Mouse (Mus musculus): ENCODE results near the gene Zkscan4. TPM values are rescaled to one million over a fixed set of nuclear protein-coding genes. Genes with fewer than 3 reads are reported as not detected.
"Not testable (repeated sequence)": the region's sequence is repeated elsewhere in the genome, so short reads cannot be mapped to it uniquely, and the experiment has no call there.

The Zkscan4 gene
- polyA plus RNA-seq, 1 experiment from 2014 or later = 5.1 TPM

DNA sequence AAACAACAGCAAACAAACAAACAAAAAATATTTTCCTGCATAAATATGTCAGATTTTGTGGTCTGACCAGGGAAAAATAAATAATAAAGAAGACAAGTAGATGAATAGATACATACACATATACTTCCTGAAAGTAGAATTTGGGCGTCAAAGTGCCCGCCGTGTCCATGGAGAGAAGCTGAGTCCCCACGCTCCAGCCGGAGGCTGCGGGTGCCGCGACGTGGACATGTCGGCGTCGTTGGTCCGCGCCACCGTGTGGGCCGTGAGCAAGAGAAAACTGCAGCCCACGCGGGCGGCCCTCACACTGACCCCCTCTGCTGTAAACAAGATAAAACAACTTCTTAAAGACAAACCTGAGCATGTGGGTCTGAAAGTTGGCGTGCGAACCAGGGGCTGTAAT lies 16.4 kb downstream of the Zkscan4 start, which contains the start of gene AK157302:
TSS of gene AK157302 (plus strand) at position 144 of the 400 bp plus-strand sequence.
- ATAC-seq = no peak
- no peaks in the 10 kb centered on the region for H3K4me1 ChIP-seq (ENCODE audit: insufficient read depth, low read depth, low read length)
- TF ChIP-seq CTCF (IDR thresholded peaks at IDR 0.05) (no peak), EP300 (IDR thresholded peaks at IDR 0.05) (no peak)
- no peaks in the 10 kb centered on the region for H3K36me3 ChIP-seq (ENCODE audit: insufficient read depth, low read length)
- no peak within 1 kb of the TSS for H3K27ac ChIP-seq (ENCODE audit: low read length)
- H3K27me3 ChIP-seq (replicated peaks; ENCODE audit: insufficient read depth, low read length) = no peaks in the 10 kb centered on the region
- 95% methylated on average over 21 of the region's 21 CpGs for WGBS
- H3K4me3 ChIP-seq (ENCODE audit: low read depth, low read length) = no peak within 1 kb of the TSS
- H3K9ac ChIP-seq (replicated peaks; ENCODE audit: low read depth) = no peak within 1 kb of the TSS
- no peak for DNase-seq (ENCODE audit: low spot score)
- H3K9me3 ChIP-seq (ENCODE audit: low read length) = no peaks in the 10 kb centered on the region
- no peak within 1 kb of the TSS for H3K4me2 ChIP-seq (replicated peaks; ENCODE audit: low read depth, low read length)

DNA sequence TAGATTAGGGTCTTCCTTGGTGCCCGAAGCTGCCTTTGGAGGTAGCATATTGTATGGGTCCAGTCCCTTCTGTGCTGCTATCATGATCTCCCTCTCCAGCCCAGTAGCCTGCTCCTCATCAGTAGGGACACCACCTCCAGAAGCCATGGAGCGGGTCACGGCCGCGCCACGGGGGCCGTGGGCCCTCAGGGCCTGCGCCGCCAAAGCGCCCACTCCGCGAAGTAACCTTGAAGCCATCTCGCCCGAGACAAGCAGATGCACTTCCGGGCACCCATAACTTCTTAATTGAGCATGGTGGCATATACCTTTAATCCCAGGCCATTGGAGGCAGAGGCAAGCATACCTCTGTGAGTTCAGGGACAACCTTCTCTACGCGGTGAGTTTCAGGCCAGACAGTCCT lies 22.5 kb downstream of the Zkscan4 start, which contains the start of gene Gm11273:
TSS of gene Gm11273 (minus strand) at position 237 of the 400 bp plus-strand sequence.
- not testable (repeated sequence) for H3K4me1 ChIP-seq (ENCODE audit: insufficient read depth, low read depth, low read length); DNase-seq (ENCODE audit: low spot score); H3K4me3 ChIP-seq (ENCODE audit: low read depth, low read length); H3K27ac ChIP-seq (ENCODE audit: low read length); ATAC-seq; H3K9me3 ChIP-seq (ENCODE audit: low read length); H3K4me2 ChIP-seq (replicated peaks; ENCODE audit: low read depth, low read length); H3K27me3 ChIP-seq (replicated peaks; ENCODE audit: insufficient read depth, low read length); H3K9ac ChIP-seq (replicated peaks; ENCODE audit: low read depth); H3K36me3 ChIP-seq (ENCODE audit: insufficient read depth, low read length)
- WGBS = 91% methylated on average over 17 of the region's 17 CpGs

DNA sequence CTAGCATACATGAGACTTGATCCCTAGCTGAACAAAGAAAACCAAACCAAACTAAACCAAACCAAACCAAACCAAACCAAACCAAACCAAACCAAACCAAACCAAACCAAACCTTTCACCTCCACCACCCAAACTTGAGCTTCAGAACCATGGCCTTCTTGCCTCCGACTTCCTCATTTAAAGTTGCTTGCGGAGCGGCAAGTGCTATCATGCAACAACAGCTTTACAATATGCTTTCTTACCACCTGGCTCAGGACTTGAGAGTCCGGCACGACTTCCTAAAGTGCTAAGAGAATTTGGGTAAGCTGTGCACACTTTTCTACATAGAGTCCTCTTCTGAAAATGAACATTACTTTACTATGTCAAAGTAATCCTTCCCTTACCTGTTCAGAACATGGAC lies 23.6 kb downstream of the Zkscan4 start:
- Histone ChIP-seq H3K9ac (replicated peaks; ENCODE audit: low read depth) (no peak overlapping the region), H3K27ac (ENCODE audit: low read length) (no peak overlapping the region), H3K4me1 (ENCODE audit: insufficient read depth, low read depth, low read length) (no peaks in the 10 kb centered on the region), H3K36me3 (ENCODE audit: insufficient read depth, low read length) (no peaks in the 10 kb centered on the region), H3K9me3 (ENCODE audit: low read length) (no peaks in the 10 kb centered on the region), H3K27me3 (replicated peaks; ENCODE audit: insufficient read depth, low read length) (no peaks in the 10 kb centered on the region), H3K4me2 (replicated peaks; ENCODE audit: low read depth, low read length) (no peak overlapping the region), H3K4me3 (ENCODE audit: low read depth, low read length) (no peak overlapping the region)
- WGBS = 82% methylated on average over 5 of the region's 5 CpGs
- TF ChIP-seq CTCF (IDR thresholded peaks at IDR 0.05) (no peak), EP300 (IDR thresholded peaks at IDR 0.05) (no peak)
- DNase-seq (ENCODE audit: low spot score) (no peak), ATAC-seq (no peak)

DNA sequence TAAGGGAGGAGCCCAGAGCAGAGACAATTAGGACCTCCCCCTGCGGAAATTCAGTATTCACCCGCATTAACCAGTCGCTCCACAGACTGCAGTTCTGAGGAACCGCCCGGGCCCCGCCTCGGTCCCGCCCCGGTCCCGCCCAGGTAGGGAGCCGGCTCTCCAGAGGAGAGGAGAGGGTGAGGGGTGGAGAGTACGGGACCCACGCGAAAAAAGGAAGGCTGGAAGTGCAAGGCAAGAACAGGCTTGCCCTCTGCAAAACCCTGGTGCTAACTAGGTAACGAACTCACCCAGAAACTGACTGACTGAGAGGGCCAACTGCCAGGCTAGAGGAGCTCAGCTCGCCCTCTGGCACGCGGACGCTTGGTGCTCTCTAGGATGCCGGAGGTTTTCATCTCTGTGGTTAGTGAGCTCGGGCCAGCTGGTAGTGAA lies 27.5 kb downstream of the Zkscan4 start:
- Histone ChIP-seq H3K27ac (ENCODE audit: low read length) (peak overlapping the region; percentile 60), H3K27me3 (replicated peaks; ENCODE audit: insufficient read depth, low read length) (no peaks in the 10 kb centered on the region), H3K4me3 (ENCODE audit: low read depth, low read length) (peak overlapping the region; percentile 52), H3K36me3 (ENCODE audit: insufficient read depth, low read length) (no peaks in the 10 kb centered on the region), H3K4me2 (replicated peaks; ENCODE audit: low read depth, low read length) (peak overlapping the region; percentile 36), H3K9me3 (ENCODE audit: low read length) (no peaks in the 10 kb centered on the region), H3K4me1 (ENCODE audit: insufficient read depth, low read depth, low read length) (no peaks in the 10 kb centered on the region), H3K9ac (replicated peaks; ENCODE audit: low read depth) (peak overlapping the region; percentile 9; the same call in 1 of the 2 replicates)
- no peak for TF ChIP-seq CTCF (IDR thresholded peaks at IDR 0.05)
- peak; percentile 63; the same call in 1 of the 2 replicates for TF ChIP-seq EP300 (IDR thresholded peaks at IDR 0.05)
- ATAC-seq (peak; percentile 100), DNase-seq (ENCODE audit: low spot score) (peak; percentile 94)
- 1% methylated on average over 21 of the region's 21 CpGs for WGBS

DNA sequence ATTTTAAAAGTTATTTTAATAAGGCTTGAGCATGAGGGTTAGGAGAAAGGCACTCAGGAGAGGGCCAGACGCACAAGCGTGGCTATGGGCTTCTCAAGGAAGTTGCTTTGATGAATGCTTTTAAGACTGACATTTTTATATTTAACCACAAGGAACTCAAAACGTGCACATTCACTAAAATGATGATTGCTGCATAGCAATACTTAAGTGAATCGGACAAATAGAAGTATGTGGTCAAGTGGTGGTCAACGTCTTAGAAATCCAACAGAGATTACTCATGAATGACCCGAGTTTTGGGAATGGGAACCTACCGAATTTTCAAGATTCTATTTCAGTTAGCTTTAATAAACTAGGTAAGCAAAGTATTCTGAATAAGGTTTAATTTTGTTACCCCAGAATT lies 51.4 kb downstream of the Zkscan4 start:
- Histone ChIP-seq H3K27me3 (replicated peaks; ENCODE audit: insufficient read depth, low read length) (no peaks in the 10 kb centered on the region), H3K9ac (replicated peaks; ENCODE audit: low read depth) (no peak overlapping the region), H3K4me2 (replicated peaks; ENCODE audit: low read depth, low read length) (peak overlapping the region; percentile 8; the same call in 1 of the 2 replicates), H3K36me3 (ENCODE audit: insufficient read depth, low read length) (no peaks in the 10 kb centered on the region), H3K27ac (ENCODE audit: low read length) (no peak overlapping the region), H3K4me1 (ENCODE audit: insufficient read depth, low read depth, low read length) (no peaks in the 10 kb centered on the region), H3K9me3 (ENCODE audit: low read length) (no peaks in the 10 kb centered on the region), H3K4me3 (ENCODE audit: low read depth, low read length) (no peak overlapping the region)
- ATAC-seq (no peak), DNase-seq (ENCODE audit: low spot score) (peak; percentile 18)
- 29% methylated on average over 7 of the region's 7 CpGs for WGBS
- TF ChIP-seq CTCF (IDR thresholded peaks at IDR 0.05) (no peak), EP300 (IDR thresholded peaks at IDR 0.05) (no peak)

DNA sequence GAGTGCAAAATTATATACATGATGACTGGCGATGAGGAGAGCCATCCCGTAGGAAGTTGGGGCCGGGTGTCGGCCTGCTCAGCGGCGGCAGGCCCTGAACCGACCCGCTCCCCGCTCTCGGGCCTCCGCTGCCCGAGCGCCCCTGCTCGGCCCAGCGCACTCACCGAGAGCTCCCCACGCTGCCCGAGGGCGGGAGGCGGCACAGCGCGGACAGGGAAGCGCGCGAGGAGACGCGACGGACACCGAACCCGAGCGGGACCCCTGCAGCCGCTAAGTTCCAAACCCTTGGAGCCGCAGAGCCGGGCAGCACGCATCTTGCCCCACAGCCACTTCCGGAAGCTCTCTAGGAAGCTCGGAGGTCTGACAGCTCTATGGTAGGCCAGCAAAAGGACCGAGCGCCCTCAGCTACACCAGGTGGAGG lies 52.1 kb downstream of the Zkscan4 start, which contains the start of gene Zkscan8:
TSS of gene Zkscan8 (minus strand) at position 340 of the 421 bp plus-strand sequence.
- H3K4me3 ChIP-seq (ENCODE audit: low read depth, low read length) = peak within 1 kb of the TSS; percentile 91
- H3K27ac ChIP-seq (ENCODE audit: low read length) = peak within 1 kb of the TSS; percentile 96
- ATAC-seq = peak; percentile 100
- H3K9ac ChIP-seq (replicated peaks; ENCODE audit: low read depth) = peak within 1 kb of the TSS; percentile 98
- H3K4me2 ChIP-seq (replicated peaks; ENCODE audit: low read depth, low read length) = peak within 1 kb of the TSS; percentile 64
- H3K27me3 ChIP-seq (replicated peaks; ENCODE audit: insufficient read depth, low read length) = no peaks in the 10 kb centered on the region
- no peaks in the 10 kb centered on the region for H3K36me3 ChIP-seq (ENCODE audit: insufficient read depth, low read length)
- WGBS = under 1% methylated on average over 37 of the region's 39 CpGs
- TF ChIP-seq CTCF (IDR thresholded peaks at IDR 0.05) (peak; percentile 43), EP300 (IDR thresholded peaks at IDR 0.05) (no peak)
- H3K4me1 ChIP-seq (ENCODE audit: insufficient read depth, low read depth, low read length) = no peaks in the 10 kb centered on the region
- peak; percentile 92 for DNase-seq (ENCODE audit: low spot score)
- H3K9me3 ChIP-seq (ENCODE audit: low read length) = no peaks in the 10 kb centered on the region

MicroRNA genes within 50 kb of the gene (microRNA counts, 519-probe panel; counts per million panel counts)
- not detected for microRNA mmu-miR-1896

Small RNA genes within 50 kb of the gene (microRNA-seq; reads per million reads assigned to microRNA genes)
- gene Mir1896 = not detected

Other genes with a start within 250 kb of the Zkscan4 start
- gene Gpx5, start 186.2 kb upstream of the Zkscan4 start, polyA plus RNA-seq (2015; fragmentation: Nextera tagmentation; extraction: Ambion mirVana) = not detected in 2 replicates
- 0.21 and 0.27 TPM in 2 replicates for gene Gpx6, start 166.8 kb upstream of the Zkscan4 start, polyA plus RNA-seq (2015; fragmentation: Nextera tagmentation; extraction: Ambion mirVana)
- not detected in 2 replicates for gene Olfr1367, start 132.0 kb upstream of the Zkscan4 start, polyA plus RNA-seq (2015; fragmentation: Nextera tagmentation; extraction: Ambion mirVana)
- gene Zscan12, start 116.1 kb upstream of the Zkscan4 start, polyA plus RNA-seq (2015; fragmentation: Nextera tagmentation; extraction: Ambion mirVana) = 6.4 and 6.8 TPM in 2 replicates
- gene Zkscan3, start 76.2 kb upstream of the Zkscan4 start, polyA plus RNA-seq (2015; fragmentation: Nextera tagmentation; extraction: Ambion mirVana) = 46.3 and 54.3 TPM in 2 replicates
- gene Pgbd1, start 37.8 kb upstream of the Zkscan4 start, polyA plus RNA-seq (2015; fragmentation: Nextera tagmentation; extraction: Ambion mirVana) = 0.87 TPM in 2 replicates
- 30.2 and 33.0 TPM in 2 replicates for gene Zscan26, start 25.2 kb upstream of the Zkscan4 start, polyA plus RNA-seq (2015; fragmentation: Nextera tagmentation; extraction: Ambion mirVana)
- 9.1 and 10.5 TPM in 2 replicates for gene Nkapl, start 10.4 kb upstream of the Zkscan4 start, polyA plus RNA-seq (2015; fragmentation: Nextera tagmentation; extraction: Ambion mirVana)
- gene Gm10065, start 534 bp downstream of the Zkscan4 start, polyA plus RNA-seq (2015; fragmentation: Nextera tagmentation; extraction: Ambion mirVana) = not detected in 2 replicates
- gene AK157302, start 16.3 kb downstream of the Zkscan4 start, polyA plus RNA-seq (2015; fragmentation: Nextera tagmentation; extraction: Ambion mirVana) = 0.31 and 0.39 TPM in 2 replicates
- gene Gm11273, start 22.5 kb downstream of the Zkscan4 start, polyA plus RNA-seq (2015; fragmentation: Nextera tagmentation; extraction: Ambion mirVana) = 3.3 and 5.8 TPM in 2 replicates
- gene Zkscan8, start 52.2 kb downstream of the Zkscan4 start, polyA plus RNA-seq (2015; fragmentation: Nextera tagmentation; extraction: Ambion mirVana) = 3.1 and 3.4 TPM in 2 replicates
- 0.06 TPM in 1 of 2 replicates, not detected in the other for gene Olfr1366, start 63.9 kb downstream of the Zkscan4 start, polyA plus RNA-seq (2015; fragmentation: Nextera tagmentation; extraction: Ambion mirVana)
- gene Olfr1535, start 81.0 kb downstream of the Zkscan4 start, polyA plus RNA-seq (2015; fragmentation: Nextera tagmentation; extraction: Ambion mirVana) = 0.05 TPM in 1 of 2 replicates, not detected in the other
- not detected in 2 replicates for gene Olfr1364, start 102.9 kb downstream of the Zkscan4 start, polyA plus RNA-seq (2015; fragmentation: Nextera tagmentation; extraction: Ambion mirVana)
- not detected in 2 replicates for gene Olfr1362, start 135.1 kb downstream of the Zkscan4 start, polyA plus RNA-seq (2015; fragmentation: Nextera tagmentation; extraction: Ambion mirVana)
- gene Olfr11, start 163.6 kb downstream of the Zkscan4 start, polyA plus RNA-seq (2015; fragmentation: Nextera tagmentation; extraction: Ambion mirVana) = not detected in 2 replicates
- not detected in 2 replicates for gene Olfr1361, start 184.5 kb downstream of the Zkscan4 start, polyA plus RNA-seq (2015; fragmentation: Nextera tagmentation; extraction: Ambion mirVana)
- gene Olfr1360, start 198.5 kb downstream of the Zkscan4 start, polyA plus RNA-seq (2015; fragmentation: Nextera tagmentation; extraction: Ambion mirVana) = not detected in 2 replicates
- not detected in 2 replicates for gene Olfr1359, start 219.2 kb downstream of the Zkscan4 start, polyA plus RNA-seq (2015; fragmentation: Nextera tagmentation; extraction: Ambion mirVana)
- gene Hist1h2bl, start 237.2 kb downstream of the Zkscan4 start, polyA plus RNA-seq (2015; fragmentation: Nextera tagmentation; extraction: Ambion mirVana) = not detected in 2 replicates
- 5.4 TPM in 1 of 2 replicates, not detected in the other for gene Hist1h2ai, start 237.5 kb downstream of the Zkscan4 start, polyA plus RNA-seq (2015; fragmentation: Nextera tagmentation; extraction: Ambion mirVana)
- gene Hist1h3h, start 238.8 kb downstream of the Zkscan4 start, polyA plus RNA-seq (2015; fragmentation: Nextera tagmentation; extraction: Ambion mirVana) = 2.0 TPM in 1 of 2 replicates, not detected in the other
- gene Hist1h2bm, start 243.1 kb downstream of the Zkscan4 start, polyA plus RNA-seq (2015; fragmentation: Nextera tagmentation; extraction: Ambion mirVana) = 0.66 and 0.67 TPM in 2 replicates

Data from lung, postnatal 0 days (tissue).